Mouse (Mus musculus) cerebellum, postnatal 10 days (tissue): ENCODE results near the gene Col1a1.

Source experiments
- DNase-seq, 2 experiments: peaks; one replicate each; pipeline ENCODE4 v3.0.0; 2021; ENCODE audit warnings: mixed read lengths in 2 of 2

The Col1a1 gene

DNA sequence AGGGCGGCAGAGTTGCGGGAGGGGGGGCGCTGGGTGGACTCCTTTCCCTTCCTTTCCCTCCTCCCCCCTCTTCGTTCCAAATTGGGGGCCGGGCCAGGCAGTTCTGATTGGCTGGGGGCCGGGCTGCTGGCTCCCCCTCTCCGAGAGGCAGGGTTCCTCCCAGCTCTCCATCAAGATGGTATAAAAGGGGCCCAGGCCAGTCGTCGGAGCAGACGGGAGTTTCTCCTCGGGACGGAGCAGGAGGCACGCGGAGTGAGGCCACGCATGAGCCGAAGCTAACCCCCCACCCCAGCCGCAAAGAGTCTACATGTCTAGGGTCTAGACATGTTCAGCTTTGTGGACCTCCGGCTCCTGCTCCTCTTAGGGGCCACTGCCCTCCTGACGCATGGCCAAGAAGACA is at the start of gene Col1a1:
TSS of gene Col1a1 (plus strand) at position 180 of the 400 bp plus-strand sequence.
- no peak for DNase-seq

DNA sequence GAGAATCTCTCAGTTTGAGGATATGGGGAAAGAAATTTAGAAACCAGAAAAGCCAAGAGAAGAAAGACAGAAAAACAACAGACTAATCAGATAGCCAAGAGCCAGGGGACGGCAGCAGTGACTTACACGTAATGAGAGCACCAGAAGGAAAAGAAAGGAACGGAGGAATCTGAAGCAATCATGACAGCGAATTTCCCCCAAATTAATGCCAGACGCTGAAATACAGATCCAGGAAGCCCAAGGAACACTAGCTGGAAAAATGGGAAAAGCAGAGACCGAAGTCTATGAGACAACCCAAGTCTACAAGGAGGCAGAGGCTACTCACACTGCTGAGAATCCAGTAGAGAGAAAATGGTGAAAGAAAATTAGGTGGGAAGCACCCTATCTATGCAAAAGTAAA is 44.9 kb upstream of the Col1a1 start:
- no peak for DNase-seq

DNA sequence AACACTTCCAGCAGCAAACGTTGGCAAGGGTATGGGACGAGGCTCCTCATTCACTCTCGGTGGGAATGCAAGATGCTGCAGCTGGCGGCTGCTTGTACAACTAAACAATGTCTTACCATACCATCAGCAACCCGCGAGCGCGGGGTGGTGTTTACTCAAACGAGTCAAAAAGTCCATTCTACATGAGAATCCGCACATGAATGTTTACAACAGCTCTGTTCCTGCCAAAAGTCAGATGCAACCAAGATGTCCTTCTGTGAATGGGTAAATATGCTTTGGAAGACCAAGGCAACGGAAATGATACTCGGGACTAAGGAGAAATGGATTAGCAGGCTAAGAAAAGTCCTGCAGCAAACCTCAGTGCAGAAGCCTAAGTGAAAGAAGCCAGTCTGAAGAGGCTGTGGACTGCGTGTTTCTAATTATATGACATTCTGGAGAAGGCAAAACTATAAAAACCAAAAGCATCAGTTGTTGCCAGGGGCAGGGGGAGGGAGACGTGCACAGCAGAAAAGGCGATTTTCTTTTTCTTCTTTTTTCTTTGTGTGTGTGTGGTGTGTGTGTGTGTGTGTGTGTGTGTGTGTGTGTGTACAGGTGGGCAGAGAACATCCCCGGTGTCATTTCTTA is 39.2 kb upstream of the Col1a1 start:
- DNase-seq: no peak

DNA sequence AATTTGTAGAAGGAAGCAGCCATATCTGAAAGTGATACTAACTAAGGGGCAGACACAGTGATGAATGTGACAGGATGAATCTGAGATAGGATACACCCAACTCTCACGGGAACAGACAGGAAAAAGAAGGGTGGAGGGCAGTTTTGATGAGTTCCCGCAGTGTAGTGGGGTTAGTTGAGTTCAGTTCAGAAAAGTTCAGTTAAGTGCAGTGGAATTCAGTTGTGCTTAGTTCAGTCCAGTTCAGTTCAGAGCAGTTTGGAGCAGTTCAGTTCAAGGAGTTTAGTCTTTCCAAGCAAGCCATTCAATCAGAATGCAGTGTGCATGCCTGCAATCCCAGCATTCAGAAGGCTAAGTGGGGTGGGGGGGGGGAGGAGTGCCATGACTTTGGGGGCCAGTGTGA is 34.8 kb upstream of the Col1a1 start:
- no peak for DNase-seq

DNA sequence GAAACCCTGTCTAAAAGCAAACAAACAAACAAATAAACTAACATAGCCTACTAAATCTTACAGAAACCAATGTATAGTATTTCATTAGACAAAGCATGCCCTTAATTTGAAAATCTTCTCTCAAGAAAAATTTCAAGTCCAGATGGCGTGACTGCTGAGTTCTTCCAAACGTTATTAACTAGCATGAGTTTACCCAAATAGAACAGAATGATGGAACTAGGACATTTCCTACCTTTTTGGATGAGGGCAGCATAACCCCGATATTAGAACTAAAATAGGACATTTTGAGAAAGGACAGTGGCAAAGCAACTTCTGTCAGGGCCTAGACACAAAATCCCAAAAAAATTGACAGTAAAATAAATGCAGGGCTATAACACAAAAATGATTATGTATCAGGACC is 31.7 kb upstream of the Col1a1 start:
- no peak for DNase-seq

DNA sequence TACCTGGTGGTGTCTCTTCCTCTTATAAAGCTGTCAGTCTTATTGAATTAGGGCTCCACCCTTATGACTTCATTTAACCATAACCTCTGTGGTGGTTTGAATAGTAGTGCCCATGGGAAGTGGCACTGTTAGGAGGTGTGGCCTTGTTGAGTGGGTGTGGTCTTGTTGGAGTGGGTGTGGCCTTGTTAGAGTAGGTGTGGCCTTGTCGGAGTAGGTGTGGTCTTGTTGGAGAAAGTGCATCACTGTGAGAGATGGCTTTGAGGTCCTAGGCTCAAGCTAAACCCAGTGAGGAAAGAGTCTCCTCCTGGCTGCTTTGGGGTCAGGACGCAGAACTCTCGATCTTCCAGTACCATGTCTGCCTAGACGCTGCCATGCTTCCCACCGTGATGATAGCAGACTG is 25.1 kb upstream of the Col1a1 start:
- no peak for DNase-seq

DNA sequence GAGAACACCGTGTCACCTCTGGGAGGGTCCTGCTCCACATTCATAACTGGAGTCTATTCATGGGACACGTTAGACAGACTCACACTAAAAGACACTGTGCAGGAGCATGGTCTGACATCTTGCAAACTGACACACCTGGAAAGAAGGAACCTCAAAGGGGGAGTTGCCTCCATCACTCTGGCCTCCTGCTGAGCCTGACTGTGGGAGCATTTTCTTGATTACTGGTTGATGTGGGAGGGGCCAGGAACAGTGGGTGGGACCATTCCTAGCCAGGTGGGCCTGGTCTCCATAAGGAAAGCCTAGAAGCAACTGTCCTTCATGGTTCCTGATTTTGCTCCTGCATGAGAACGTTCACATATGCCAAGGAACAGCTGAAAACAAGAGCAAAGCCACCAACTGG is 23.5 kb upstream of the Col1a1 start:
- peak; percentile 39 to 42 for DNase-seq

DNA sequence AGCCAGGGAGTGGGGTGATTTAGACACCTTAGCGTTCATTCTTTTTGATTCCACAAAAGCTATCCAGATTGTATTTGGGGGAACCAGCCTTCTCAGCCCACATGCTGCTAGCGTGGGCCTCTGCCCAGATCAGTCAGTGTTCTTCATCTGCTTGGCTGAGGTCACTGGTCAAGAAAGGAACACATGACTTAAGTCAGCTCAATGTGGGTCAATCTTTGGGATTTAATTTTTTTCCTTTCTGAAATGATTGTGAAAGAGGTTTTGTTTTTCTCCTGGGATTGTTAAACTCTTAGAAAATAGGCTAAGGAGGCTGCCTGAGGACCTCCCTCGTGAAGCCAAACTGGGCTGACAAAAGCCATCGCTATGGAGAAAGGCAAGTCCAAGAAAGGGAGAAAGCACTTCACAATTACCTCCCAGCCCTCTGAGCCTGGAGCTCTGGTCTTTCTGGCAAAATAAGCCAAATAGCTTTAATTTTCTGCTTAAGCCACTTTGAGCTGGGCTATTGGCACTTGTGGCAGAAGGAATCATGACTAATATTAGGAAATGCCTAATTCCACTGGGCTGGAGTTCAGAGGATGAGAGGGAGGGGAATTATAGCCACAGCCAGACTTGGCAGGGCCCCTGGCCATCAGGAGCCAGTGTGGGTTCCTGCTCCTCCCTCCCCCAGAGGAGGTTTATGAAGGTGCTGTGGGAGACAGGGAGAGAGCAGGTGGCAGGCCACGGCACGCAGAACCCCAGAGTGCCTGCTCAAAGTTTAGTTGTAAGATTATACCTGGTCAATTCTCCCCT is 22.5 kb upstream of the Col1a1 start:
- DNase-seq: peak; percentile 70 to 77

DNA sequence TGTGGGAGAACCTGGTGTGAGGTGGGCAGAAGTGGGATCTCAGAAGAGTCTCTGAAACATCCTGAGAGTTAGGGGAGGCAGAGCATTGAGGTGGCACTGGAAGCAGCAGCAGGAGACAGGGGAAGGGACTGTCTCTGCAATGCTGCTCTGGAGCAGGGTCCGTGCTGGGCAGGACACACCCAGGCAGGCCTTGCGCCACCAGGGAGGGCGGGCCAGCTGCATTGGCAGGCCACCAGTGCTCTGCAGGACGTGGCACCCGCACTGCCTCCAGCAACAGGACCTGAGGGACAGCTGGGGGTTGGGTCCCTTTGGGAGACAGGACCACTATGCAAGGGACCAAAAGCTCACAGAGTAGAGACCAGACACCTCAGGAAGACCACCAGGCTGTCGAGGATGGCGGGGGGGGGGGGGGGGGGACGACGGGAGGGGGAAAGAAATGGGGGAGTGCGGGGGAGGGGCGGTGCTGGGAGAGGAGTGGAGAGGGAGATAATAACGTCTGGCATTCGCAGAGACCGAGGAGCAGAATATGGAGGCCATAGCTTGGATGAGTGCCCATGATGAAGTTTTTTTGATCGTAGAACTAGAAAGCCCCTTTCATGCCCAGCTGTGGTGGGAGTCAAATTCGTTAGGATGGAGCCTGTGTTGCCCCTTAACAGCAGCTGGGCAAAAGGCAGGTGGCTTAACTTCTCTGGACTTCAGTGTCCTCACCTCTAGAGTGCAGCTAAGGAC is 20.2 kb upstream of the Col1a1 start:
- DNase-seq: peak in 1 of 2 experiments; percentile 61

DNA sequence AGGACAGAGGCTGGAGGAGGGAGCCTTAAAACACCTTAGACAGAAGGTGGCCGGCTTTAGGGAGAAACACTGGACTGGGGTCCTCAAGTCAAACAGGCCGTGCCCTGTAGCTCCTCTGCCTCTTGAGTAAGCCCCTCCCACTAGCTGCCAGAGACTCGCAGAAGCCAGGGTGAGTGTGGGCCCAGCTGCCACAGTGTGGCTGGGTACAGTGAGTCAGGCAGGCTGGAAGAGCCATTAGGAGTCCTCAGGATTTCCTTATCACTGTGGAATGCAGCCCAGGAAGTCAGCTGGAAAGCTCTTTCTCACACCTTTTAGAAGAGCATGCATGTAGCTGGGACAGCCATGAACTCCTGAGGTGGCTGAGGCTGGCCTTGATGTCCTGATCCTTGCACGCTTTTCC is 19.5 kb upstream of the Col1a1 start:
- no peak for DNase-seq

DNA sequence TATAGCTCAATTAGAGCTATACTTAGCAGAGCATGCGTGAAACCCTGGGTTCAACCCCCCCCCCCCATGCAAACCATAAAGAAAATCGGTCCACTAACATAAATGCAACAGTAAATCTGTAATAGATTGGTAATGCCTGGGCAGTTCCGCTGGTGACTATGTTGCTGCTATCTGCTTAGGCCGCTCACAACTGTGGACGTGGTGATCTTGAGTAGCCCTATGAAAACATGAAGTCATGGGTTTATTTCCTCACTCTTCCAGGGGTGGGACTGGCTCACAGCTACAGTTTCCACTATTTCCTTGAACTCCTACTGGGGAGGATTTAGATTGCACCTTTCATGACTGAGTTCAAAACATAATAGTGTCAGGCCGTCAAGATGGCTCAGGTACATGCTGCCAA is 18.3 kb upstream of the Col1a1 start:
- DNase-seq: no peak

DNA sequence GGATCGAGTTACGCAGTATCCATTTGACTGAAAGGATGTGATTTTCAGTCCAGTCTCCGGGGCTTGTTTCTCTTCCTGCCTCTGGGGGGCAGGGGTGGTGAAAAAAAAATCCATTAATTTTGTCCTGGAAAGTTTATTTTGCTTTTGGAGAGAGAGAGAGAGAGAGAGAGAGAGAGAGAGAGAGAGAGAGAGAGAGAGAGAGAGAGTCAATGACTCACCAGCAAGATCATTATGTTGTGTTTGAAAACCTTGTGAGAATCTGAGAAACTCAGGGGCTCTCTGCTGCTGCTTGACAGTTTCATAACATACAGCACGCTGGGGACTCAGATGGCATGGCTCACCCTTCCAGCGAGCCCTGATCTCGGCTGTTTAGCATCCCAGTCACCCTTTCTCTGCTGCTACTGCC is 15.0 kb upstream of the Col1a1 start:
- no peak for DNase-seq

DNA sequence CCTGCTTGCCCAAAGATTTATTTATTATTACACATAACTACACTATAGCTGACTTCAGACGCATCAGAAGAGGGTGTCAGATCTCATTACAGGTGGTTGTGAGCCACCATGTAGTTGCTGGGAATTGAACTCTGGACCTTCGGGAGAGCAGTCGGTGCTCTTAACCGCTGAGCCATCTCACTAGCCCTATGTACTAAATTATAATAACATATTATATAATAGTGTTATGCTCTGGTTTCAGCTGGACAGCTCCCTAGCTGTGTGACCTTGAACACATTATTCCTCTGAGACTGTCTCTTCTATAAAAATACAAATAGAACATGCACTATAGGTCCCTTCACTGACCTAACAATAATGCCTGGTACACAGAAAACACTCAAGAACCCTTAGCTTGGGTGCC is 11.0 kb upstream of the Col1a1 start:
- DNase-seq: no peak

DNA sequence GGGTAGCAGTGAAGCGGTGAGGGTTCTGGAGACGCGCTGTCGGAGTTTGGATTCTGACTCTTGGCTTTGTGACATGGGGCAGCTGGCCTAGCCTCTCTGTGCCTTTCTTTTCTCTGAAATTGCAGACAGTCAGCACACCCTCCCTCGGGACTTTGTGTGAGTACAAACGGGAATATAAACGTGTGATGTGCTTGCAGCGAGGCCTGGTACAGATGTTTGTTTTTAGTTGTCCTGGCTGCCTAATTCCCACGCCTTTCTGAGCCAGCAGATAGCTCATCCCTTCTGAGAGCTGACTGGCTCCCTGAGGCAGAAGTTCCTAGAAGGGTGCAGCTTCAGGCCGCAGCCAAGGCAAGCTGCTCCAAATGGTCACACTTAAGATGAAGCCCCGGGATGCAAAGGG is 9.6 kb upstream of the Col1a1 start:
- no peak for DNase-seq

DNA sequence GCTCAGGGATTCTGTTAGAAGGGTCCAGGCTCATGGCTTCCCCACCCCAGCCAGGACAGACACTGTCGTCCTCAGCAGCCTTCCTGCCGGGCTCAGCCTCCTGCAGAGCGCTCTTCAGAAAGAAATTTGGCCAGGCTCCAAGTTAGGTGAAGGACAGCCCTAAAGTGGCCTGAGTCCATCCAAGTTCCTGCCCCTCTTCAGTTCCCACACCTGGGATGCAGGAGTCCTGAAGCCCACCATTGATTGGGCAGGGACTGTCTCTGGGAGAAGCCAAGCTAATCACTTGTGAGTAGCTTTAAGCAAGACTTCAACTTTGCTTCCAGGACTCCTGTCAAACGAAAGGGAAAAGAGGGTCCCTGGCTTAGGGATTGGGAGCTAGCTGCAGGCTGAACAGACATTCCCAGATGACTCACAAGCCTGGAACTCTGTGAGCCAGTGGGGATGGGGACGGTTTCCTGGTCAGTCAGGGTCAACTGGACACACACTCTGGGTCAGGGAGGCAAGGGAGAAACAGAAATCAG is 8.2 kb upstream of the Col1a1 start:
- DNase-seq: no peak

DNA sequence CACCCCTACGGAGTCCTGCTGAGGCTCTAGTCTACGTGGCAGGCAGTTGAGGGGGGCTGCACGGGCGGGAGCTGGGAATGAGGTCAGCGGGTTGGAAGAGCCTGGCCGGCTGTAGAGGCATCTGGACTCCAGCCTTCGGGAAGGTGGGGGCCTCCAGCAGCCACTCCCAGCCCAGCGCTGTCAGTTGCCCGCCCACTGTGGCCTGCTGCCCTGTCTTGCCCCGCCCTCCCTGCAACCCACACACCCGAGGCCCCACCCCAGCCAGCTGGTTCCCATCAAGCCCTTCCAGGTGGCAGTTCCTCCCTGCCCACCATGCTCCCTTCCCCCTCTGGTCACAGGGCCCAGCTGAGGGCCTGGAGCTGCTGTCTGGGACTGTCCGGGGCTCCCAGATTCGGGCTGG is 7.2 kb upstream of the Col1a1 start:
- peak; percentile 83 to 91 for DNase-seq

DNA sequence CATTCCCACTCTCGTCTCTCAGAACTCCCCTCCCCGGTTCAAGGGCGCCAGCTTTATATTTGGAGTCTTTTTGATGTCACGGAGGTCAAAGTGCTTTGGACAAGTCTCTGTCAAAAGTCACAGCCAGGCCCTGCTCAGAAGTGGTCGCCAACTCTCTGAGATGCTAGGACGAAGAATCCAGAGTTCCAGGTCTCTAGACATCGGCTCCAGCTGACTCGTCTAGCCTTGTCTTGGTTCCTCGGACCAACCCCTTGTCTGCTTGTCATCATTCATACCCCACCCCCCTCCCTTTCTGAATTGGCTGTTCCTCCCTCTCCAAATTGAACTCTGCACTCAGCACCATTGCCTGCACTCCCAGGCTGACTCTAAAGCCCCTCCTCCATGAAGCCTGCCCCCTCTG is 6.4 kb upstream of the Col1a1 start:
- no peak for DNase-seq

DNA sequence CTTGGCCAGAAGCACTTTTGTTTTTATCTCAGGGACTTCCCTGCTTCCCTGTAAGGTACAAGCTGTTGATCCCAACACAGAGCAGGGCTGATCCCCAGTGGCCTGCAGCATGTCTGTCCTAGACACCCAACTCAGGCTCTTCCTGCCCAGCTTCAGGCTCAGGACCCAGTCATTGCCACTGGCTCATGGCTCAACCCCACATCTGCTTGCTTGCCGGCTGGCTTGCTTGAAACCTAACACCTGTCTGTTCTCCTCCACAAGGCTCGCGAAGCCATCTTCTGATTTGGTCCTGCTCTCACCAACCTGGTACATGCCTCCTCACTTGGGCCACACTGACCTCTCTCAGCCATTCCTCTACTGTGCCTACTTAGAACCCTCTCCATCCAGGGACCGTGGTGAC is 5.9 kb upstream of the Col1a1 start:
- DNase-seq: no peak

DNA sequence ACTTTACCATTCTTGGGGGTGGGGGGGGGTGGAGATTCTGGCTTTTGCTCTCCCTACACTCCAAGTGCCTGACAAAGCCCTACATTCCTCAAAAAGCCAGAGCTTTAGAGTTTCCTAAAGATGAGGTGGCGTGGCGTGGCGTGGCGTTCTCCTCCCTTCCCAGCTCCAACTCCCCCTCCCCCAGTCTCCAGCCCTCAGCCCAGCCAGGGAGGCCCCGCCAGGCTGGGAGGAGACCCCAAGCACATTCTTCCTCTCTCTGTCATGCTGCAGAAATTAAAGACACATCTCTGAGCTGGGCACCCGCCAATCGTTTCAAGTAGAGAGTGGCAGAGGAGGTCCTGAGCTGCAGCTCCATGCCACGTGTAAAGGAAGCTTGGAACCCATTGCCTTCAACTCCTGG is 2.4 kb upstream of the Col1a1 start:
- no peak for DNase-seq

DNA sequence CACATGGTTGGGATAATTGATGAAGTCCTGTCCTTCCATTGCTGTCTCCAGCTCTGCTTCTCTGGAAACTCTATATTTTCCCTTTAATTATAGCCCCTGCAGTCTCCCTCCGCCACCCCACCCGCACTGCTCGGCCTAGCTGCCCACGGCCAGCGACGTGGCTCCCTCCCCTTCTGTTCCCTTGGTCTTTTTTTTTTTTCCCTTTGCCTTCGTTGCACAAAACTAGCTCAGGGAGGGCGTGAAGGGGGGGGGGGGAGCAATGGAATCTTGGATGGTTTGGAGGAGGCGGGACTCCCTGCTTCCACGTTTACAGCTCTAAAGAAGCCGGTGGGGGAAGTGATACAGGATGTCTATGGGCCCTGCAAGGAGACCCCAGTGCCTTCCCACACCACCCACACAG is 1.5 kb upstream of the Col1a1 start:
- no peak for DNase-seq

DNA sequence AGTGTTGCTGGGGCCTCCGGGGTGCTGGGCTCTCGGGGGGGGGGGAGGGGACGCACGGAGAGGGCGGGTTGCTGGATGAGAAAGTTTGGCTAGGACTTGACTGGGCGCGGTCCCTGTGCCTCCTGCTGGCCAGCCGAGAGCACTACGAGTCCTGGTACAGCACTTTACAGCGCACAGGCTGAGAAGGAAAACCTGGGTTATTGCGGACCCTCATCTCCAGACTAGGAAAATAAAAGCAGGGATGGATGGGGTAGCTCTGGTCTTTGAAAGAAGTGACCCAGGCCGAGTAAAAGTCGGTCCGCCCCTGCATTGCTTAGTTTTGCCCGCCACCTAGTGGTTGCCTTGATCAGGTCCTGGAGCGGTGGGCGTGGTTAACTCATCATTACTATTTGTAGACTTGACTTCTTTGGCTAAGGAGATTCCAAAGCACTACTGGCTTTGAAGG is 849 bp downstream of the Col1a1 start:
- DNase-seq: peak; percentile 95 to 97

DNA sequence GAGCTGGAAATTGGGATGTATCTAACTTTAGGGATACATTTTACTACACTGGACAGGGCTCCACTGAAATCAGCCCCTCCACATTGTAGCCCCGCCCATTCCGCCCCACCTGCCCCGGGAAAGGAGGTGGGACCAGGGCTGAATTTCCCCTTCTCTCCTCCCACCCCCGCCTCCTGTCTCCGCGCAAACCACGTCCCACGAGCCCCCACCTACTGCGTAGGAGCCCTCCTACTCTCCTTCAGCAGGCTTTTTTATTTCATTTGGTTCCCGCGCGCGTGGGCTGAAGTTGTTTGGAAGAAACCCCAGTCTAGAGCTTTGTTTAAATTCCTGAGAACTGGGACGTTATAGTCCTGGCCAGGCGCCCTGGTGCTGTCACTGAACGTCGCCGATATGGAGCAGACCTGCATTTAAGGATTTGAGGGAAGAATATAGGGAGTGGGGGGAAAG is 1.3 kb downstream of the Col1a1 start:
- DNase-seq: no peak

DNA sequence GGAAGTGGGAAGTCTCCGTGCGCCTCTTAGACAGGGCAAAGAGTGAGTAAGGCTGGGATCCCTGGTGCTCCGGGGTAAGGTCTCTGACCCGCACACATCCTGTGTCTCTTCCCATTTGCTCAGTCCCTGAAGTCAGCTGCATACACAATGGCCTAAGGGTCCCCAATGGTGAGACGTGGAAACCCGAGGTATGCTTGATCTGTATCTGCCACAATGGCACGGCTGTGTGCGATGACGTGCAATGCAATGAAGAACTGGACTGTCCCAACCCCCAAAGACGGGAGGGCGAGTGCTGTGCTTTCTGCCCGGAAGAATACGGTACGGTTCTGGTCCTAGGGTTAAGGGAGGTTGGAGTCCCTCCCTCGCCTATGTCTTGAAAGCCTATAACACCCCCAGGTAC is 1.8 kb downstream of the Col1a1 start:
- DNase-seq: no peak

DNA sequence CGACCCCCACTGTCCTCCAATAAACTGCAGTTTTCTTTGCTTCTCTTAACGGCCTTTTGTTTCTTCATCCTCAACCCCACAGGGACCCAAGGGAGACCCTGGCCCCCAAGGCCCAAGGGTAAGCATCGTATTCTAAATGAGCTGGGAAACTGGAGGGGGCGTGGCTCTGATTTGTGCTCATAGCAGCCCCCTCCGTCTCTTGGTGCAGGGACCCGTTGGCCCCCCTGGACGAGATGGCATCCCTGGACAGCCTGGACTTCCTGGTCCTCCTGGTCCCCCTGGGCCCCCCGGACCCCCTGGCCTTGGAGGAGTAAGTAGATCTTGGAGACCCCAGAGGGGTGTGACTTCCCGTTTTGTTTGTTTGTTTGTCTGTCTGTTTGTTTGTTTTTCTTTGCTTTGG is 2.3 kb downstream of the Col1a1 start:
- peak in 1 of 2 experiments; percentile 36 for DNase-seq
